Mouse (Mus musculus): ENCODE results near the gene Ccl6.

DNA sequence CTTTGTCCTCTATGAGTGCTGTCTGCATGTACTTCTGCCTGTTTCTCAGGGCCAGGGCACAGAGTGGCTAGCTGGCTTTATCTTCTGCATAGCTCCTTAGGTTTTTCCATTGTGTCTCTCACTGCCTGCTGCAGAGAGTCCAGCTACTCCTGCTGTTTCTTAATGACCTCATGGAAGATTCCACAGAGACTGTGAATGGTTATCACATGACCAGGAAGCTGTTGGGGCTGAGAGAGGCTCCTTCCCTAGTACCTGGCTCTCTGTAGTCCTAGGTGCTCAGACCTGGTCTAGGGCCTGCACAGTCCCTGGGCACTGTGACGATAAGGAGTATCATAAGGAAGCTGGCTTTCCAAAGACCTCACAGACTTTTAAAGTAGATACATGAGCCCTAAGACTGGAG is 37.7 kb upstream of the Ccl6 start:
- TF ChIP-seq CTCF (IDR thresholded peaks at IDR 0.05; ENCODE audit: low read depth) (no peak), EP300 (IDR thresholded peaks at IDR 0.05; ENCODE audit: low read depth) (no peak)

Data from heart, postnatal 0 days (tissue).